Mouse (Mus musculus) neural tube, embryonic 13.5 days (tissue): ENCODE results near the gene Riok1. TPM values are rescaled to one million over a fixed set of nuclear protein-coding genes. Genes with fewer than 3 reads are reported as not detected.

Experiments used
- ATAC-seq: fragments of 200-750 bp; cut with Nextera tagmentation; 2 replicates; pipeline ENCODE4 v1.8.0; 2017; ENCODE audit warnings: low read depth, mild to moderate bottlenecking, moderate TSS enrichment, moderate library complexity
- H3K27ac ChIP-seq: fragments of 300-500 bp; sonication (generic); replicated peaks from 2 replicates; pipeline ENCODE4 v1.5.1; 2015; ENCODE audit warnings: moderate library complexity, mild to moderate bottlenecking, inconsistent platforms
- H3K27me3 ChIP-seq: fragments of 300-500 bp; sonication (generic); 2 replicates; pipeline ENCODE4 v1.6.1; 2015; ENCODE audit warnings: mild to moderate bottlenecking, inconsistent platforms
- H3K36me3 ChIP-seq: fragments of 300-500 bp; sonication (generic); 2 replicates; pipeline ENCODE4 v1.6.1; 2015; ENCODE audit warnings: mild to moderate bottlenecking, inconsistent platforms
- H3K4me1 ChIP-seq: fragments of 300-500 bp; sonication (generic); replicated peaks from 2 replicates; pipeline ENCODE4 v1.6.1; 2015; ENCODE audit warnings: inconsistent platforms
- H3K4me2 ChIP-seq: fragments of 300-500 bp; sonication (generic); 2 replicates; pipeline ENCODE4 v1.6.1; 2015; ENCODE audit warnings: inconsistent platforms, mild to moderate bottlenecking, moderate library complexity
- H3K4me3 ChIP-seq: fragments of 300-500 bp; sonication (generic); 2 replicates; pipeline ENCODE4 v1.5.1; 2015; ENCODE audit warnings: mild to moderate bottlenecking, inconsistent platforms
- H3K9ac ChIP-seq: fragments of 300-500 bp; sonication (generic); 2 replicates; pipeline ENCODE4 v1.6.1; 2015; ENCODE audit warnings: moderate library complexity, mild to moderate bottlenecking, inconsistent platforms
- H3K9me3 ChIP-seq: fragments of 300-500 bp; sonication (generic); 2 replicates; pipeline ENCODE4 v1.6.1; 2016; ENCODE audit warnings: inconsistent platforms
- WGBS: fragments of 180-500 bp; shearing (Covaris S2); methylation state at CpG from one replicate; pipeline ENCODE4 v1.1.7; 2015; 5-methylcytosine and 5-hydroxymethylcytosine counted together
- polyA plus RNA-seq: library from polyadenylated mRNA; unstranded; fragments of >200 nt; fragmentation: Nextera tagmentation; extraction: Ambion mirVana; gene quantifications from 2 replicates; pipeline ENCODE4 v1.2.1, GENCODE M21; 2015

Gene Riok1
- 54.0 and 59.3 TPM in 2 replicates for polyA plus RNA-seq

DNA sequence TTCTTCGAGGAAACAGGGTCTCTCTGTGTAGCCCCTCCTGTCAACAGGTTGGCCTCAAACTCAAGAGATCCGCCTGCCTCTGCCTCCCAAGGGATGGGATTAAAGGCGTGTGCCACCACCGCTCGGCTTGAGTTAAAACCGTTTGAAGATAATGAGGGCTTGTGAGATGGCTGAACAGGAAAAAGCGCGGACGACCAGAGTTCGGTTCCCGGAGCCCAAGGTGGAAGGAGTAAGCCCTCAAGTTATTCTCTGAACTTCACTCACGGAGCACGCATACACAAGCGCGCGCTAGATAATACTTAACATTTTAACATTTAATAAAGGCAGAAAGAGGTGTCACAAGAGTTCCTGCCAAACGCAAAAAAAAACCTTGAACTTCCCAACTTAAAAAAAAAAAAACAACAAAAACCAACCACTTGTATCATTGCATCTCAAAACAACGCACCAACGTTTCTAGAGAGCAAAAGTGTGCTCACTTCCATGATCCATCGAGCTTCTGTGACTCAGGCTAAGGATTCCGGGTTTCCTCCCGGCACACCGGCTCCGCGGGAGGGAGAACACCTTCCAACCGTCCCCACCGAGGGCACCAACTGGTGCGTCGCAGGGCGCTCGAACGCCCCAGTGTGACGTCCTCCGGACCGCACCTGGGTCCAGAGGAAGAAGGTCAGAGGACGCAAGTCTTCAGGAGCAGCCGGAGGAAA, at the start of gene Riok1:
Riok1 (plus strand) TSS at position 653 of the 701 bp plus-strand sequence.
- ATAC-seq, result peak; percentile 76
- peaks cover 25% of the 10 kb centered on the region for H3K4me1 ChIP-seq
- 12% methylated on average over 37 of the region's 37 CpGs for WGBS

DNA sequence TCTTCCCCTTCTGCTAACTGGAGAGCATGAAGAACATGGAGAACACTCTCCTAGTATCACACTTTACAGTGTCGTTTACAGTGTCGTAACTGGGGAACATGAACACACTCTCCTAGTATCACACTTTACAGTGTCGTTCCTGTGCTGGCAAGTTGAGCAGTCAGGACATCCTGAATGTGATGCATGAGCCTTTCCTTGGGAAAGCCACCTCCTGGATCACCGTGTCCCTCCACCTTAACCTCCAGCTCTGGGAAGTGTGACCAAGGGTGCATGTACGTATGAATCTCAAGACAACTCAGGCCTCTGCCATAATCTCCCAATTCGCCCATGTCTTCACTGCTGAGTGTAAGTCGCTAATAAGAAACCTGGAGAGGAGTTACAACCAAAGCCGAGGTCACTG, 47.1 kb upstream of the Riok1 start:
- peaks cover 63% of the 10 kb centered on the region for H3K36me3 ChIP-seq

More for the DNA sequence above, at the start of gene Riok1:
- peak within 1 kb of the TSS; percentile 92 for H3K9ac ChIP-seq
- peak within 1 kb of the TSS; percentile 74 for H3K4me3 ChIP-seq
- H3K4me2 ChIP-seq, result peak within 1 kb of the TSS; percentile 97
- H3K36me3 ChIP-seq, result peaks cover 19% of the 10 kb centered on the region
- H3K27ac ChIP-seq, result peak within 1 kb of the TSS; percentile 76
- no peaks in the 10 kb centered on the region for H3K27me3 ChIP-seq
- no peaks in the 10 kb centered on the region for H3K9me3 ChIP-seq

DNA sequence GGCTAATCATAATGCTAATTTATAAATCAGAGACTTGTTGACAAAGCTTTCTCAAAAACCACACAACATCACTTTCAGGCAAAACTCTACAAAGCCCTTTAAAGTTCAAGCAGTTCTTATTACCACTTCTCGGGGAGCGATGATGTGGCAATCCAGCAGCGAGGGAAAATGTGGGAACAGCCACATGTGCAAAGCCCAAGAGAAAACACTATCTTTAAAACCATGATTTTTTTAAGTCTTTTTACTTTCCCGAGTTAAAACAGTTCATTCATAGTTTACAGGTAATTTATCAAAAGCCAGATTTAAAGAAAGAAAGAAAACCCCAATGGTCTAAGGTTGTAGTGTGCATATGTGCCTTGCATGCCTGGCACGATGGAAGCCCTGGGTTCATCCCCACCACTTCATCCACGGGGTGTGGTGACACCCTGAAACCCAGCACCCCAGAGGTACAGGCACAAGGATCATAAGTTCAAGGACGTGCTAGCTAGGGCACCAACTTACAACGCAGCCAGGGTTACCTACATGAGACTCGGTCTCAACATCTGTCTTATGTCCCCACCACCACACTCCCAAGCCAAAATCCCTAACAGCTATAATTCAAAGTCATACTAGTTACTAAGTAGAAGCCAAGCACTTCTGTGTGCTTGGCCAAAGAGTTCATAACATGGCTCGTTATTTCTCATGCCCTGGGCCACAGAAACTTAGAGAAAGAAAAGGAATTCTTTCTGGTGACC, 44.0 kb upstream of the Riok1 start:
- H3K27ac ChIP-seq, result peak overlapping the region; percentile 94; the same call in 1 of the 2 replicates
- no peak for ATAC-seq
- no peaks in the 10 kb centered on the region for H3K9me3 ChIP-seq
- H3K4me1 ChIP-seq, result peaks cover 18% of the 10 kb centered on the region
- peak overlapping the region; percentile 94 for H3K9ac ChIP-seq
- H3K4me3 ChIP-seq, result peak overlapping the region; percentile 91
- 10% methylated on average over 10 of the region's 10 CpGs for WGBS
- peaks cover 35% of the 10 kb centered on the region for H3K36me3 ChIP-seq
- no peaks in the 10 kb centered on the region; the same call in 1 of the 2 replicates for H3K27me3 ChIP-seq
- H3K4me2 ChIP-seq, result peak overlapping the region; percentile 78

More for the DNA sequence above, 47.1 kb upstream of the Riok1 start:
- WGBS, result 94% methylated on average over 8 of the region's 8 CpGs
- Histone ChIP-seq H3K9me3 (no peaks in the 10 kb centered on the region), H3K4me1 (peaks cover 17% of the 10 kb centered on the region), H3K9ac (no peak overlapping the region), H3K4me2 (no peak overlapping the region), H3K27me3 (no peaks in the 10 kb centered on the region), H3K4me3 (no peak overlapping the region), H3K27ac (no peak overlapping the region)
- no peak for ATAC-seq

DNA sequence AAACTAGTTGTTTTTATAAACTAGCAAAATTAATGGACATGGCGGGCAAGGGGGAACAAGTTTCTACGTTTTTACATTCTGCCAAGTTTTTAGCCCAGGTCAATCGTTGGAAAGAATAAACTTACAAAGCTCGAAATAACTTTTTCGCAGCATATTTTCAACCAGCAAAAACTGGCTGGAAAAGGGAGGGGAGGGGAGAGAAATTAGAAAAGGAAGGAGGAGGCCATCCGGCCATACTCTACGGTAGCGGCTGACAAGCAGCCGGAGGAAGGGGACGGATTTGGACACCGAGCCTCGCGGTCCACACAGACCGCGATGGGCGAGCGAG, 43.5 kb upstream of the Riok1 start:
- WGBS, result under 1% methylated on average over 17 of the region's 17 CpGs
- H3K27ac ChIP-seq, result peak overlapping the region; percentile 94

DNA sequence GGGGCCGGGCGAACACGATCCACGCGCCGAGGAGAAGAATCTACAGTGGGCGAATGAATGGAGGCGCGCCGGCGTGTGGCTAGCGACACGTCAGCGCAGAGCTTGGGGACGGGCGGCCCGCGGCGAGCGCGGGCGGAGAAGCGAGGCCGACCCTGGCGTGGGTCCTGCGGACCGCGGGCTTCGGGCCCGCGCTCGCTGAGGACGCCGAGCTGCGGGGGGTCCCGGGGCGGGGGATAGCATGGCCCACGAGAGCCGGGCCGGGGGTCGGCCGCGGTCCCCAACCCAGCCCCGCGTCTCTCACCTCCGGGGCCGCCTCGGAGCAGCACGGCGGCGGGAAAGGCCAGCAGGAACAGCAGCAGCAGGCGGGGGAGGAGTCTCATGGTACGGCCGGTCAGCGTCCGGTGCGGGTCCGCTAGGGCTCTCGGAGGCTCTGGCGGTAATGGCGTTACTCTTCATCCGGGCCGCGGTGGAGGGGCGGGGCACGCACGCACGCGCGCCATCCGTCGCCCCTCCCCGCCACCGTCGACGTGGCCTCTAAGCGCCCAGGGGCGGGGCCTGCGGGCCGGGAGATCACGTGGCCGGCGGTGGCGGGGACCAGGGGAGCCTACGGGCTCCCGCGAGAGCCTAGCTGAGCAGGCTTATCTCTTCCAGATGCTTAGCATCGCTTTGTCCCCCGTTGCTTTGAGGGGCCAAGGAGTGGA, 42.9 kb upstream of the Riok1 start, which contains the start of gene Ssr1:
Ssr1 (minus strand) TSS at position 514 of the 701 bp plus-strand sequence.
- WGBS, result under 1% methylated on average over 73 of the region's 89 CpGs
- H3K27me3 ChIP-seq, result no peaks in the 10 kb centered on the region; the same call in 1 of the 2 replicates

More for the DNA sequence above, 43.5 kb upstream of the Riok1 start:
- H3K36me3 ChIP-seq, result peaks cover 30% of the 10 kb centered on the region
- H3K9me3 ChIP-seq, result no peaks in the 10 kb centered on the region
- H3K4me3 ChIP-seq, result peak overlapping the region; percentile 91
- H3K27me3 ChIP-seq, result no peaks in the 10 kb centered on the region; the same call in 1 of the 2 replicates
- H3K4me2 ChIP-seq, result peak overlapping the region; percentile 78
- peaks cover 18% of the 10 kb centered on the region for H3K4me1 ChIP-seq
- ATAC-seq, result no peak
- H3K9ac ChIP-seq, result peak overlapping the region; percentile 94

DNA sequence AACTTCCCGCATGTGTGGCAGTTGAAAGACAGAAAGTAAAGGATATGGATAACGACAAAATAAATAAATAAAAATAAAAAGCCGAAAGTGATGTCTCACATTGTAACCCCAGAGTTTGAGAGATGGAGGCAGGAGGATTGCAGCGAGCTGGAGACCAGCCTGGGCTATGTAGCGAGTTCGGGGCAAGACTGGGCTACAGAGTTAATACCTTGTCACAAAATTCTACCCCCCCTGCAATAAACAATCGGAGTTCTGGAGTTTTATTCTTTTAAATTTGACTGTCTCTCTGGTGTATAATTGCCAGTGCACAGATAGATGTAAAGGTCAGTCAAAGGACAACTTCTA, 42.4 kb upstream of the Riok1 start:
- WGBS, result 20% methylated on average over 7 of the region's 7 CpGs
- Histone ChIP-seq H3K4me2 (peak overlapping the region; percentile 78), H3K9me3 (no peaks in the 10 kb centered on the region), H3K27ac (peak overlapping the region; percentile 94), H3K4me3 (peak overlapping the region; percentile 91), H3K4me1 (peaks cover 18% of the 10 kb centered on the region), H3K27me3 (no peaks in the 10 kb centered on the region; the same call in 1 of the 2 replicates), H3K36me3 (peaks cover 20% of the 10 kb centered on the region), H3K9ac (peak overlapping the region; percentile 65)
- peak; percentile 60 for ATAC-seq

More for the DNA sequence above, 42.9 kb upstream of the Riok1 start, which contains the start of gene Ssr1:
- peak; percentile 99 for ATAC-seq
- H3K4me2 ChIP-seq, result peak within 1 kb of the TSS; percentile 78
- H3K27ac ChIP-seq, result peak within 1 kb of the TSS; percentile 94
- peak within 1 kb of the TSS; percentile 91 for H3K4me3 ChIP-seq
- peak within 1 kb of the TSS; percentile 94 for H3K9ac ChIP-seq
- peaks cover 18% of the 10 kb centered on the region for H3K4me1 ChIP-seq
- no peaks in the 10 kb centered on the region for H3K9me3 ChIP-seq
- peaks cover 25% of the 10 kb centered on the region for H3K36me3 ChIP-seq

DNA sequence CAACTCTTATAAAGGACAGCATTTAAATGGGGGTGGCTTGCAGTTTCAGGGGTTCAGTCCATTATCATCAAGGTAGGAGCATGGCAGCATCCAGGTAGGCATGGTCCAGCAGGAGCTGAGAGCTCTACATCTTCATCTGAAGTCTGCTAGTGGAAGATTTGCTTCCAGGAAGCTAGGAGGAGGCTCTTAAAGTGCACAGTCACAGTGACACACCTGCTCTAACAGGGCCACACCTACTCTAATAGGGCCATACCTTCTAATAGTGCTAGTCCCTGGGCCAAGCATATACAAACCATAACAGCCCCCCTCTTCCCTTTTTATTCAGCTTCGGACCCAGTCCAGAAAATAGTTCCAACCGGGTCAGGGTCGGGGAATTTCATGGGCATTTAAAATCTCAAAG, 37.1 kb upstream of the Riok1 start:
- ATAC-seq, result no peak
- Histone ChIP-seq H3K36me3 (no peaks in the 10 kb centered on the region), H3K9ac (no peak overlapping the region), H3K4me2 (no peak overlapping the region), H3K4me3 (no peak overlapping the region), H3K27me3 (no peaks in the 10 kb centered on the region; the same call in 1 of the 2 replicates), H3K4me1 (peaks cover under 1% of the 10 kb centered on the region; the same call in 1 of the 2 replicates), H3K9me3 (no peaks in the 10 kb centered on the region), H3K27ac (no peak overlapping the region)
- 65% methylated on average over 3 of the region's 3 CpGs for WGBS

DNA sequence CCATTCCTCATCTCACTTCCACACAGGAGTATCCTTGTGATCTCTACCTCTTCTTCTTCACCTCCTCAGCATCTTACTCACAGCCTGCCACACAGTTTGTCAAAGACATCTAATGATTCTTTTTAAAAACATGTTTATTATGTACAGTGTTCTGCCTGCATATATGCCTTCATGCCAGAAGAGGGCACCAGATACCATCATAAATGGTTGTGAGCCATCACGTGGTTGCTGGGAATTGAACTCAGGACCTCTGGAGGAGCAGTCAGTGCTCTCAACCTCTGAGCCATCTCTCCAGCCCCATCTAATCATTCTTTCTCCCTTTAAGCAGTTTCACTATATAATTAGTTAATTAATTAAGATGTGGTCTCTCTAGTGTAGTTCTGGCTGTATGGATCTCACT, 34.3 kb upstream of the Riok1 start:
- no peak overlapping the region for H3K4me3 ChIP-seq
- no peaks in the 10 kb centered on the region for H3K9me3 ChIP-seq
- WGBS, result 46% methylated on average over 1 of the region's 1 CpGs
- no peaks in the 10 kb centered on the region for H3K36me3 ChIP-seq
- H3K4me1 ChIP-seq, result no peaks in the 10 kb centered on the region
- no peak for ATAC-seq
- no peak overlapping the region for H3K9ac ChIP-seq
- H3K4me2 ChIP-seq, result no peak overlapping the region
- no peak overlapping the region for H3K27ac ChIP-seq
- H3K27me3 ChIP-seq, result no peaks in the 10 kb centered on the region

DNA sequence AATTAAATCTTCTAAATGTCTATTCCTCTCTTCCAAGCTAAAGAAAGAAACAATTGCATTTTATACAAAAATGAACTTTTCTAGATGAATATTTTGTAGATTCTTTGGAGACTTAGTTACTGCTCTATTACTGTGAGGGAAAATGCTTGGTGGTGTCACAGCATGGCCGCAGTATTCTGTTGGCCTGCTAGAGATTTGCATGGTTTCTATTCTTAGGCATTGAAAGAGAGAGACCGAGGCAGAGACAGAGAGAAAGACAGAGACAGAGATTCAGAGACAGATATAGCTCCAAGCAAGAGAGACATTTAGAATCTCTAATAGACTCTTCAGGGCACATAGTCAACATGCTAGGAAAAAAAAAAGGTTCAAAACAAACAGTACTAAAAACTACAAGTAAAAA, 28.8 kb upstream of the Riok1 start:
- 90% methylated on average over 2 of the region's 2 CpGs for WGBS
- Histone ChIP-seq H3K4me2 (no peak overlapping the region), H3K27me3 (no peaks in the 10 kb centered on the region), H3K27ac (no peak overlapping the region), H3K9me3 (no peaks in the 10 kb centered on the region), H3K4me3 (no peak overlapping the region), H3K36me3 (no peaks in the 10 kb centered on the region), H3K4me1 (no peaks in the 10 kb centered on the region), H3K9ac (no peak overlapping the region)
- no peak for ATAC-seq

DNA sequence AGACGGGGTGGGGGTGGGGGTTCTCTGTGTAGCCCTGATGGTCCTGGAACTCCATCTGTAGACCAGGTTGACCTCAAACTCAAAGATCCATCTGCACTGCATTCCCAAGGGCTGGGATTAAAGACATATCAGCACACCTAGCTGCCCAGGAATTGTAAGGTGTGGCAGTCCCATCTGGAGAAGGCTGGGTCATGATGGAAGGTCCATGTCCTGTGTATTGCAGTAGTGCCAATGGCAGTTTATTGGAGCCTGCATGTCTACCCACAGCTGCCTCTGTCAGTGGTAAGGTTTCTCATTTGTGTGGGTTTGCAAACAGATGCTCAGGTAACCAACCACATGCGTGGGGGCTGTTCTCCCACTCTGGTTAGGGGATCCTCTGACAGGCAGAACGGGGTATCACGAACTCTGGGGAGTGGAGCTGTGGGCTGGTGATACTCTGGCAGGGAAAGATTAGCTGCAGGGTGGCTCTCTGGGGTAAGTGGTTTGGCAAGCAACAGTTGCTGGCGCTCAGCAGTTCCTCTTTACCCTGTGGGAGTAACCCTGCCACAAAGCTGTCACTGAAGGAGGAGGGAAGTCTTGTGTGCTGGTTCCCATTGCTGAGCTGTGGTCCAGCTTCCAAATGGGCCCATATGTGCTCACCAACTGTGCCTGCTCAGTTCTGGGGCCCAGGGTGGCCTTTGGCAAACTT, 26.9 kb upstream of the Riok1 start:
- ATAC-seq, result no peak
- Histone ChIP-seq H3K27ac (no peak overlapping the region), H3K9me3 (no peaks in the 10 kb centered on the region), H3K4me2 (no peak overlapping the region), H3K27me3 (no peaks in the 10 kb centered on the region), H3K4me3 (no peak overlapping the region), H3K4me1 (no peaks in the 10 kb centered on the region), H3K36me3 (no peaks in the 10 kb centered on the region), H3K9ac (no peak overlapping the region)
- WGBS, result 93% methylated on average over 5 of the region's 5 CpGs

DNA sequence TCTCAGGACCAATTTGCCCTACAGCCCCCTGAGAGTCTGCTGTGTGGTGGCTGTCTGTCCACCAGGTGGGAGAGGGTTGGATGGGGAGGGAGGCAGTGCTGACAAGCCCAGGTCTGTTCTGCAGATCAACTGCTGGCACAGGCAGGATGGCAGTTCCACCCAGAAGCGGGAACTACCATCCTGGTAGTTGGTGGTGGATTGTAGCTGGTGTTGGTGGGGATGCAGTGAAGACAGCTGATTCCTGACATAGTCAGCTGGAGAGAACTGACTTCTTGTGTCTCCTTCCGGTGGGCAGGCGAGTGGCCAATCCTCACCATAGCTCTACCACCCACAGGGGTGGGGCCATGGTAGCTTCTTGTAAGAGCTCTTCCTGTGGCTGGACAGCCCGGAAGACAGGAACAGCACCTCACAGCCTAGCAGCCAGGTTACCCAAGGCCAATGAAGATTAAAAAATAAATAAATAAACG, 26.3 kb upstream of the Riok1 start:
- Histone ChIP-seq H3K4me2 (no peak overlapping the region), H3K4me3 (no peak overlapping the region), H3K4me1 (no peaks in the 10 kb centered on the region), H3K36me3 (no peaks in the 10 kb centered on the region), H3K27me3 (no peaks in the 10 kb centered on the region), H3K27ac (no peak overlapping the region), H3K9me3 (no peaks in the 10 kb centered on the region), H3K9ac (no peak overlapping the region)
- ATAC-seq, result no peak
- 85% methylated on average over 5 of the region's 5 CpGs for WGBS
